26 mouse cellular contexts compared by ENCODE assay signal in genomic region chr6:122292184-122292583, GRCm38 (mm10). TPM values are rescaled to one million over a fixed set of nuclear protein-coding genes. Genes with fewer than 3 reads are reported as not detected.
DNase-seq lines count a peak whose midpoint lies in the region; ATAC-seq lines count a peak whose summit lies in the region.
"Had no signal": no experiment of that assay in that cellular context is flagged by ENCODE, and none has a peak within 500 bp of the region (broad histone marks: within the 10 kb centered on the region; RNA-seq: fewer than 3 reads in every experiment).

No protein-coding gene starts in this region.

- no peak overlapping the region for H3K9ac ChIP-seq in heart, embryonic 12.5 days
- H3K9ac ChIP-seq: heart, embryonic 13.5 days; liver, postnatal 0 days; midbrain, embryonic 15.5 days had no signal

- no peak overlapping the region for H3K4me3 ChIP-seq in heart, embryonic 12.5 days
- H3K4me3 ChIP-seq in forebrain, embryonic 10.5 days = no peak overlapping the region
- H3K4me3 ChIP-seq: heart, embryonic 13.5 days; midbrain, embryonic 15.5 days; myocyte had no signal

- no peak for ATAC-seq in heart, embryonic 12.5 days (ENCODE audit: insufficient number of reproducible peaks, low FRiP score)
- ATAC-seq: forebrain, embryonic 16.5 days; liver, postnatal 0 days; midbrain, embryonic 15.5 days had no signal

- H3K9me3 ChIP-seq in heart, embryonic 12.5 days (replicated peaks) = no peaks in the 10 kb centered on the region
- no peaks in the 10 kb centered on the region for H3K9me3 ChIP-seq in forebrain, embryonic 10.5 days
- H3K9me3 ChIP-seq: heart, embryonic 13.5 days; midbrain, embryonic 15.5 days had no signal

- DNase-seq in heart, adult 11 months = peak; percentile 61
- peak; percentile 33 for DNase-seq in testis, postnatal 10 days (ENCODE audit: low spot score)
- no peak for DNase-seq in testis, postnatal 14 days (ENCODE audit: low spot score)
- DNase-seq in induced T-regulatory cell, adult 2 months (ENCODE audit: low read depth) = peak; percentile 87
- peak; percentile 29 for DNase-seq in naive thymus-derived CD4-positive, alpha-beta T cell, adult 2 months (ENCODE audit: low read depth)
- no peak for DNase-seq in ovary, postnatal 36 days (ENCODE audit: low spot score)
- no peak for DNase-seq in forebrain, embryonic 10.5 days (ENCODE audit: extremely low spot score, low spot score)
- DNase-seq: adrenal gland, postnatal 10 days; cerebellum, adult 8-10 months; cerebellum, postnatal 36 days; gastrocnemius, postnatal 10 days; heart, adult 18-20 months; heart, postnatal 14 days; kidney, adult 8-10 months; kidney, postnatal 25 days; left cerebral cortex, postnatal 4 days; liver, postnatal 0 days; right cerebral cortex, postnatal 14 days; thymus, postnatal 36 days had no signal

- WGBS in heart, embryonic 12.5 days = 58% methylated on average over 2 of the region's 2 CpGs
- 77% methylated on average over 2 of the region's 2 CpGs for WGBS in forebrain, embryonic 10.5 days

- no peak overlapping the region for H3K4me2 ChIP-seq in heart, embryonic 12.5 days
- H3K4me2 ChIP-seq: heart, embryonic 13.5 days; liver, embryonic 11.5 days; midbrain, embryonic 15.5 days had no signal

- 0 out of 2 replicates have a peak, but pooled peaks cover 6% of the 10 kb centered on the region for H3K27me3 ChIP-seq in heart, embryonic 12.5 days (replicated peaks)
- H3K27me3 ChIP-seq in forebrain, embryonic 10.5 days (ENCODE audit: poor library complexity, severe bottlenecking) = peaks cover 18% of the 10 kb centered on the region
- H3K27me3 ChIP-seq: midbrain, embryonic 15.5 days had no signal

- H3K36me3 ChIP-seq in heart, embryonic 12.5 days = no peaks in the 10 kb centered on the region
- no peaks in the 10 kb centered on the region for H3K36me3 ChIP-seq in forebrain, embryonic 10.5 days (replicated peaks)
- H3K36me3 ChIP-seq: heart, embryonic 13.5 days; midbrain, embryonic 15.5 days had no signal

- no peak overlapping the region for H3K27ac ChIP-seq in heart, embryonic 12.5 days (ENCODE audit: poor library complexity, severe bottlenecking)
- no peak overlapping the region for H3K27ac ChIP-seq in forebrain, embryonic 10.5 days
- H3K27ac ChIP-seq: heart, embryonic 13.5 days; midbrain, embryonic 15.5 days had no signal

- H3K4me1 ChIP-seq in heart, embryonic 12.5 days (replicated peaks) = peaks cover 4% of the 10 kb centered on the region; the same call in 1 of the 2 replicates
- H3K4me1 ChIP-seq in forebrain, embryonic 10.5 days = peaks cover 4% of the 10 kb centered on the region

RNA-seq across cellular contexts. Expression of gene Klrg1, which starts 9.5 kb away (rescaled TPM):
- not detected in 2 replicates for polyA plus RNA-seq in heart, embryonic 12.5 days (2016; fragmentation: Nextera tagmentation; extraction: Ambion mirVana)
- polyA plus RNA-seq in forebrain, embryonic 10.5 days (2016; fragmentation: Nextera tagmentation; extraction: Ambion mirVana) = not detected in 2 replicates
- polyA plus RNA-seq: heart, embryonic 13.5 days; intestine, embryonic 14.5 days; liver, embryonic 11.5 days; liver, postnatal 0 days; myocyte had no signal

RNA-seq across cellular contexts. Expression of gene M6pr, which starts 16.3 kb away (rescaled TPM):
- polyA plus RNA-seq in heart, embryonic 12.5 days (2016; fragmentation: Nextera tagmentation; extraction: Ambion mirVana) = 82.0 and 84.6 TPM in 2 replicates
- polyA plus RNA-seq in forebrain, embryonic 10.5 days (2016; fragmentation: Nextera tagmentation; extraction: Ambion mirVana) = 92.7 and 92.9 TPM in 2 replicates

RNA-seq across cellular contexts. Expression of gene Phc1, which starts 48.2 kb away (rescaled TPM):
- 13.7 and 14.3 TPM in 2 replicates for polyA plus RNA-seq in heart, embryonic 12.5 days (2016; fragmentation: Nextera tagmentation; extraction: Ambion mirVana)
- 26.2 and 29.7 TPM in 2 replicates for polyA plus RNA-seq in forebrain, embryonic 10.5 days (2016; fragmentation: Nextera tagmentation; extraction: Ambion mirVana)

Comparison
In these comparisons a context has a peak if more than half of its experiments do, and no peak if none do; other contexts are left out.
1. DNase-seq: peak in heart, adult 11 months (single experiment), testis, postnatal 10 days (single experiment), induced T-regulatory cell, adult 2 months (single experiment) and naive thymus-derived CD4-positive, alpha-beta T cell, adult 2 months (single experiment); none in testis, postnatal 14 days (single experiment), ovary, postnatal 36 days (single experiment) and forebrain, embryonic 10.5 days (single experiment).